Mouse (Mus musculus): ENCODE measurements around the gene Spata19. TPM values are rescaled to one million over a fixed set of nuclear protein-coding genes. Genes with fewer than 3 reads are reported as not detected.

The Spata19 gene
- polyA plus RNA-seq, 1 experiment from 2014 or later = not detected

DNA sequence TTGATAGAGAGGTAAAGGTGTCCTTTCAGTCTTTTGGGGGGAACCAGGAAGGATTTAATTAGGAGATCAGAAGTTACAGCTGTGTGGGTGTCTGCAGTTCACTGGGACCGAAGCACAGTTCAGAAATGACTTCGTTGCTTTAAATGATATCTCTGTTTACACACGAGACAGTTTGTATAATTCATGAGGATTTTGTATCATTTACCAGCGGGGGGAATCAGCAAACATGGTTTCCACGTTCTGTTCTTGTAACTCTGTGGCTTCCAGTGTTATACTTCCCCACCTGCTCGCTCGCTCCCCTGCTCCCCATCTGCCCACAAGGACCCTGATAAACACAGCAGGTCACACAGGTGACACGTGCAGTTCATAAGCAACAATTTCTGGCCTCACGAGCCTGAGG lies 39.3 kb downstream of the Spata19 start:
- ATAC-seq (ENCODE audit: insufficient number of reproducible peaks, low FRiP score, low TSS enrichment, low read depth) = no peak
- H3K9ac ChIP-seq = no peak overlapping the region
- whole genome bisulfite sequencing = 72% methylated on average over 9 of the region's 9 CpGs
- H3K36me3 ChIP-seq = no peaks in the 10 kb centered on the region
- H3K4me2 ChIP-seq = no peak overlapping the region
- H3K27ac ChIP-seq = no peak overlapping the region
- no peaks in the 10 kb centered on the region for H3K9me3 ChIP-seq
- H3K4me3 ChIP-seq = no peak overlapping the region
- peaks cover 6% of the 10 kb centered on the region for H3K4me1 ChIP-seq
- H3K27me3 ChIP-seq = 0 out of 2 replicates have a peak, but pooled peaks cover 3% of the 10 kb centered on the region

DNA sequence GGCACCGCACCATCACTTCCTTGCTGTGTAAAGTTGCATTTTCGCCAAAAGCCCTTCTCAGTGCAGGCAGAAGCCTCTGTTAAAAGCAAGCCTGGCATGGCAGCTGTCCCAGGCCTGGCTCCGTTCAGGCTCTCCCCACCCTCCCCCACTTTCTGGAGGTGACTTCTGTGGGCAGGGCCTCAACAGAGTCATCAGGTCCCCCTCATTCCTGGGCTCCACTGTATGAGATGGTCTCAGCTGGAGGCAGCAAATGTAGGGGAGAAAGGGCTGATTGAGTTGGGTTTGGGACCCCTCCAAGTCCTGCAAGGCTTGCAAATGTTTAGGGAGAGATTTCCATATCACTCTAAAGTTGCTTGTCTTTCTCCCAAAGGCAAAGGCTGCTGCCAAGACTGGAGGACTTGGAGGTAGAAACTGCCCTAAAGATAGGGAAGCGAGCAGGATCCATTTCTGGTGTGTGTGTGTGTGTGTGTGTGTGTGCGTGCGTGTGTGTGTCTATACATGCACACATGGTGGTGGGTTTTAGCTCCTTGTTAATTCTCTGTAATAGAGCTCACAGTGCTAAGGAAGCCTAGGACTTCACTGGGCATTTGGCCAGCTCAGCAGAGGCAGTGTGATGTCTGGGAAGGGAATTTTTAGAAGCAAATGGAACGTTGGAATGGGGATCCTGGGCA lies 40.9 kb downstream of the Spata19 start:
- H3K4me2 ChIP-seq = no peak overlapping the region
- ATAC-seq (ENCODE audit: insufficient number of reproducible peaks, low FRiP score, low TSS enrichment, low read depth) = peak; percentile 52; the same call in 1 of the 2 replicates
- H3K9me3 ChIP-seq = no peaks in the 10 kb centered on the region
- no peak overlapping the region for H3K9ac ChIP-seq
- 0 out of 2 replicates have a peak, but pooled peaks cover 3% of the 10 kb centered on the region for H3K27me3 ChIP-seq
- peaks cover 6% of the 10 kb centered on the region for H3K4me1 ChIP-seq
- 46% methylated on average over 7 of the region's 7 CpGs for WGBS
- no peak overlapping the region for H3K4me3 ChIP-seq
- H3K27ac ChIP-seq = peak overlapping the region; percentile 43
- no peaks in the 10 kb centered on the region for H3K36me3 ChIP-seq

DNA sequence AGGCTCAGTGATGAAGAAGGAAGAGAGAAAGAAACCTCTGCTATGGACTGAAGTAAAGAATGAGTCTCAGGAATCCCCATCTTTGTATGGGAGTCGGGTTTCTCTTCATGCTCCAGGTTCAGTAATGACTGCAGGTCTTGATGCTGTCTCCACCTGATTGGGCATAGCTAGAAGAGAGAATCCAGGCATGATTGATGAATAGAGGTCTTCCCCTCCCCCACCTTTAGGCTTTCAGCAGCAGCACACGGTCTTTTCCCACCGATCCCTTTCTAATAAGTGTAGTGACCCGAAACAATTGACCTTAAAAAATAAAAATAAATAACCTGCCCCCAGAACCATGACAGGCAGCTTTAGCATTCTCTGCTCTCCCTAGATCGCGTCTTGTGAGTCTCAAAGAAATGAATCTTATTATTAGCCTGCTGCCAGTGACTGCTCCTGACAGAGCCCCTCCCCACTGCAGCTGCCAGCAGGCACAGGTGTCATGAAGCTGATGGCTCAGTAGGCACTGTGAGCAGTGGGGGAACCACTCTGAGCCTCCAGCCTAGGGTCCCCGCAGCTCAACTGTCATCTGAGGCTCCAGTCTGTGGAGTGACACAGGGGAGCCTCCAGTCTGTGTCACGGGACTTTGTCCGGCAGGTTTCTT lies 53.3 kb downstream of the Spata19 start:
- H3K4me3 ChIP-seq = no peak overlapping the region
- 53% methylated on average over 9 of the region's 9 CpGs for WGBS
- no peak for ATAC-seq (ENCODE audit: insufficient number of reproducible peaks, low FRiP score, low TSS enrichment, low read depth)

More for the DNA sequence above, 53.3 kb downstream of the Spata19 start:
- Histone ChIP-seq H3K27me3 (0 out of 2 replicates have a peak, but pooled peaks cover 3% of the 10 kb centered on the region), H3K36me3 (no peaks in the 10 kb centered on the region), H3K9me3 (no peaks in the 10 kb centered on the region), H3K9ac (no peak overlapping the region), H3K27ac (no peak overlapping the region), H3K4me1 (no peaks in the 10 kb centered on the region), H3K4me2 (no peak overlapping the region)

Other genes with a start within 250 kb of the Spata19 start
- gene Jam3, start 241.4 kb upstream of the Spata19 start, polyA plus RNA-seq (2015; fragmentation: Nextera tagmentation; extraction: Ambion mirVana) = 96.1 and 112 TPM in 2 replicates
- 3.2 and 3.5 TPM in 2 replicates for gene Igsf9b, start 97.6 kb upstream of the Spata19 start, polyA plus RNA-seq (2015; fragmentation: Nextera tagmentation; extraction: Ambion mirVana)